Mouse (Mus musculus) midbrain, embryonic 12.5 days (tissue): Measurements from ENCODE around the gene Efemp1. TPM values are rescaled to one million over a fixed set of nuclear protein-coding genes. Genes with fewer than 3 reads are reported as not detected.

ENCODE experiments used
- ATAC-seq: fragments of 200-750 bp; cut with Nextera tagmentation; 2 replicates; pipeline ENCODE4 v1.8.0; 2017; ENCODE audit warnings: low read depth, moderate TSS enrichment, moderate library complexity; ENCODE audit not compliant: low FRiP score
- H3K27ac ChIP-seq: fragments of 300-500 bp; sonication (generic); replicated peaks from 2 replicates; pipeline ENCODE4 v1.5.1; 2016; ENCODE audit warnings: mild to moderate bottlenecking
- H3K27me3 ChIP-seq: fragments of 300-500 bp; sonication (generic); 2 replicates; pipeline ENCODE4 v1.6.1; 2016; ENCODE audit warnings: mild to moderate bottlenecking
- H3K36me3 ChIP-seq: fragments of 300-500 bp; sonication (generic); 2 replicates; pipeline ENCODE4 v1.6.1; 2016
- H3K4me1 ChIP-seq: fragments of 300-500 bp; sonication (generic); 2 replicates; pipeline ENCODE4 v1.6.1; 2016
- H3K4me2 ChIP-seq: fragments of 300-500 bp; sonication (generic); replicated peaks from 2 replicates; pipeline ENCODE4 v1.6.1; 2016; ENCODE audit warnings: mild to moderate bottlenecking, moderate library complexity
- H3K4me3 ChIP-seq: fragments of 300-500 bp; sonication (generic); 2 replicates; pipeline ENCODE4 v1.5.1; 2016; ENCODE audit warnings: mild to moderate bottlenecking
- H3K9ac ChIP-seq: fragments of 300-500 bp; sonication (generic); replicated peaks from 2 replicates; pipeline ENCODE4 v1.6.1; 2016; ENCODE audit warnings: mild to moderate bottlenecking, moderate library complexity
- H3K9me3 ChIP-seq: fragments of 300-500 bp; sonication (generic); 2 replicates; pipeline ENCODE4 v1.6.1; 2016; ENCODE audit warnings: mild to moderate bottlenecking
- WGBS: fragments of 180-500 bp; shearing (Covaris S2); methylation state at CpG from one replicate; pipeline ENCODE4 v1.1.7; 2016; 5-methylcytosine and 5-hydroxymethylcytosine counted together
- polyA plus RNA-seq: library from polyadenylated mRNA; unstranded; fragments of >200 nt; fragmentation: Nextera tagmentation; extraction: Ambion mirVana; gene quantifications from 2 replicates; pipeline ENCODE4 v1.2.1, GENCODE M21; 2016

The Efemp1 gene
- polyA plus RNA-seq: 9.7 and 16.7 TPM in 2 replicates

- WGBS: under 1% methylated on average over 30 of the region's 30 CpGs
- no peaks in the 10 kb centered on the region for H3K9me3 ChIP-seq
- peak; percentile 83 for ATAC-seq
- H3K4me2 ChIP-seq: peak within 1 kb of the TSS; percentile 93
- H3K4me3 ChIP-seq: peak within 1 kb of the TSS; percentile 51
- peaks cover 25% of the 10 kb centered on the region for H3K27me3 ChIP-seq
- peaks cover 9% of the 10 kb centered on the region; the same call in 1 of the 2 replicates for H3K4me1 ChIP-seq
- H3K36me3 ChIP-seq: no peaks in the 10 kb centered on the region
- H3K27ac ChIP-seq: no peak within 1 kb of the TSS
- H3K9ac ChIP-seq: peak within 1 kb of the TSS; percentile 53; the same call in 1 of the 2 replicates
Observed at GRCm38 (mm10) chr11:28853102-28853800, at the start of gene Efemp1. Gene Efemp1, plus strand, starts transcription at chr11:28853204.

GRCm38 (mm10) chr11:28808685-28809084 is 44.3 kb upstream of the Efemp1 start:
- Histone ChIP-seq H3K9ac (no peak overlapping the region), H3K9me3 (no peaks in the 10 kb centered on the region), H3K4me1 (no peaks in the 10 kb centered on the region), H3K36me3 (no peaks in the 10 kb centered on the region), H3K4me2 (no peak overlapping the region), H3K27me3 (no peaks in the 10 kb centered on the region), H3K27ac (no peak overlapping the region), H3K4me3 (no peak overlapping the region)
- ATAC-seq: no peak
- WGBS: 65% methylated on average over 3 of the region's 3 CpGs

- no peak for ATAC-seq
- Histone ChIP-seq H3K9ac (no peak overlapping the region), H3K4me2 (no peak overlapping the region), H3K27me3 (no peaks in the 10 kb centered on the region), H3K4me3 (no peak overlapping the region), H3K4me1 (no peaks in the 10 kb centered on the region), H3K9me3 (no peaks in the 10 kb centered on the region), H3K27ac (no peak overlapping the region), H3K36me3 (no peaks in the 10 kb centered on the region)
- WGBS: 83% methylated on average over 2 of the region's 2 CpGs
Observed at GRCm38 (mm10) chr11:28811874-28812273, 41.1 kb upstream of the Efemp1 start.

- no peaks in the 10 kb centered on the region for H3K27me3 ChIP-seq
- no peak overlapping the region for H3K4me2 ChIP-seq
- H3K27ac ChIP-seq: no peak overlapping the region
- ATAC-seq: no peak
- H3K9me3 ChIP-seq: no peaks in the 10 kb centered on the region
- H3K4me3 ChIP-seq: no peak overlapping the region
- H3K4me1 ChIP-seq: no peaks in the 10 kb centered on the region
- WGBS: 72% methylated on average over 2 of the region's 2 CpGs
- H3K36me3 ChIP-seq: no peaks in the 10 kb centered on the region
- no peak overlapping the region for H3K9ac ChIP-seq
Observed at GRCm38 (mm10) chr11:28812564-28812963, 40.4 kb upstream of the Efemp1 start.

- ATAC-seq: no peak
- Histone ChIP-seq H3K9ac (no peak overlapping the region), H3K4me3 (no peak overlapping the region), H3K27ac (no peak overlapping the region), H3K4me1 (no peaks in the 10 kb centered on the region), H3K9me3 (no peaks in the 10 kb centered on the region), H3K36me3 (no peaks in the 10 kb centered on the region), H3K4me2 (no peak overlapping the region), H3K27me3 (no peaks in the 10 kb centered on the region)
- WGBS: 78% methylated on average over 4 of the region's 4 CpGs
Observed at GRCm38 (mm10) chr11:28817405-28817804, 35.6 kb upstream of the Efemp1 start.

GRCm38 (mm10) chr11:28826950-28827349 is 26.1 kb upstream of the Efemp1 start:
- no peaks in the 10 kb centered on the region for H3K4me1 ChIP-seq
- 81% methylated on average over 2 of the region's 2 CpGs for WGBS
- no peaks in the 10 kb centered on the region for H3K36me3 ChIP-seq
- no peak for ATAC-seq
- no peak overlapping the region for H3K4me2 ChIP-seq
- H3K9me3 ChIP-seq: no peaks in the 10 kb centered on the region
- no peak overlapping the region for H3K9ac ChIP-seq
- no peaks in the 10 kb centered on the region for H3K27me3 ChIP-seq
- no peak overlapping the region for H3K4me3 ChIP-seq
- H3K27ac ChIP-seq: no peak overlapping the region

- no peak for ATAC-seq
- H3K4me3 ChIP-seq: no peak overlapping the region
- no peaks in the 10 kb centered on the region for H3K36me3 ChIP-seq
- no peaks in the 10 kb centered on the region for H3K9me3 ChIP-seq
- no peaks in the 10 kb centered on the region for H3K4me1 ChIP-seq
- H3K9ac ChIP-seq: no peak overlapping the region
- no peak overlapping the region for H3K27ac ChIP-seq
- WGBS: 63% methylated on average over 3 of the region's 3 CpGs
- no peak overlapping the region for H3K4me2 ChIP-seq
- no peaks in the 10 kb centered on the region for H3K27me3 ChIP-seq
Observed at GRCm38 (mm10) chr11:28833809-28834208, 19.2 kb upstream of the Efemp1 start.

GRCm38 (mm10) chr11:28835141-28835540 is 17.9 kb upstream of the Efemp1 start:
- Histone ChIP-seq H3K27ac (no peak overlapping the region), H3K4me1 (no peaks in the 10 kb centered on the region), H3K4me2 (no peak overlapping the region), H3K9ac (no peak overlapping the region), H3K4me3 (no peak overlapping the region), H3K27me3 (no peaks in the 10 kb centered on the region), H3K9me3 (no peaks in the 10 kb centered on the region), H3K36me3 (no peaks in the 10 kb centered on the region)
- ATAC-seq: no peak

GRCm38 (mm10) chr11:28849841-28850240 is 3.2 kb upstream of the Efemp1 start:
- Histone ChIP-seq H3K4me2 (no peak overlapping the region), H3K27ac (no peak overlapping the region), H3K27me3 (peaks cover 25% of the 10 kb centered on the region), H3K9me3 (no peaks in the 10 kb centered on the region), H3K4me1 (peaks cover 9% of the 10 kb centered on the region; the same call in 1 of the 2 replicates), H3K36me3 (no peaks in the 10 kb centered on the region), H3K4me3 (no peak overlapping the region), H3K9ac (no peak overlapping the region)
- no peak for ATAC-seq

- WGBS: 76% methylated on average over 4 of the region's 4 CpGs
- Histone ChIP-seq H3K36me3 (no peaks in the 10 kb centered on the region), H3K27me3 (peaks cover 25% of the 10 kb centered on the region), H3K9me3 (no peaks in the 10 kb centered on the region), H3K27ac (no peak overlapping the region), H3K4me2 (no peak overlapping the region), H3K4me3 (no peak overlapping the region), H3K4me1 (peaks cover 9% of the 10 kb centered on the region; the same call in 1 of the 2 replicates), H3K9ac (no peak overlapping the region)
- no peak for ATAC-seq
Observed at GRCm38 (mm10) chr11:28851645-28852044, 1.4 kb upstream of the Efemp1 start.

- Histone ChIP-seq H3K27me3 (peaks cover 25% of the 10 kb centered on the region), H3K27ac (no peak overlapping the region), H3K4me1 (peaks cover 9% of the 10 kb centered on the region; the same call in 1 of the 2 replicates), H3K9me3 (no peaks in the 10 kb centered on the region), H3K36me3 (no peaks in the 10 kb centered on the region), H3K9ac (no peak overlapping the region), H3K4me3 (peak overlapping the region; percentile 51; the same call in 1 of the 2 replicates), H3K4me2 (peak overlapping the region; percentile 93)
- 0 out of 2 replicates have a peak, but pooled peaks have one; percentile 32 for ATAC-seq
- WGBS: 34% methylated on average over 6 of the region's 6 CpGs
Observed at GRCm38 (mm10) chr11:28852361-28852919, 564 bp upstream of the Efemp1 start.

- Histone ChIP-seq H3K9ac (no peak overlapping the region), H3K27ac (no peak overlapping the region), H3K27me3 (peaks cover under 1% of the 10 kb centered on the region; the same call in 1 of the 2 replicates), H3K36me3 (no peaks in the 10 kb centered on the region), H3K4me3 (no peak overlapping the region), H3K4me2 (no peak overlapping the region), H3K4me1 (no peaks in the 10 kb centered on the region), H3K9me3 (0 out of 2 replicates have a peak, but pooled peaks cover 2% of the 10 kb centered on the region)
- ATAC-seq: no peak
Observed at GRCm38 (mm10) chr11:28859125-28859524, 6.1 kb downstream of the Efemp1 start.
